Mouse (Mus musculus) adrenal gland, adult 18-20 months (tissue): Measurements from ENCODE around the gene Dscaml1. TPM values are rescaled to one million over a fixed set of nuclear protein-coding genes. Genes with fewer than 3 reads are reported as not detected.

Source experiments
- total RNA-seq, 2 experiments: library from RNA; stranded (reverse); gene quantifications; 1 replicate in 1 of 2; 2 replicates in 1 of 2; pipeline ENCODE4 v1.2.3; 2021

Dscaml1 gene
- total RNA-seq, 2 experiments from 2014 or later: 0.53 to 1.3 TPM

Other genes with a start within 250 kb of the Dscaml1 start
- 1 to 10 TPM in 1 of 2 experiments, under 1 TPM in 1; 0.86 to 1.3 TPM for gene BC049352, start 244.6 kb upstream of the Dscaml1 start, total RNA-seq
- not detected for gene Tmprss4, start 222.5 kb upstream of the Dscaml1 start, total RNA-seq
- 1 to 10 TPM; 3.8 to 4.3 TPM for gene Il10ra, start 157.5 kb upstream of the Dscaml1 start, total RNA-seq
- under 1 TPM; 0.10 to 0.27 TPM for gene Tmprss13, start 107.5 kb upstream of the Dscaml1 start, total RNA-seq
- 100 to 1,000 TPM; 209 to 250 TPM for gene Fxyd6, start 56.4 kb upstream of the Dscaml1 start, total RNA-seq
- gene Fxyd2, start 27.0 kb upstream of the Dscaml1 start, total RNA-seq: 1 to 10 TPM; 4.5 to 8.9 TPM